Mouse (Mus musculus) forebrain, embryonic 10.5 days (tissue): ENCODE results near the gene Uqcc2. TPM values are rescaled to one million over a fixed set of nuclear protein-coding genes. Genes with fewer than 3 reads are reported as not detected.
A peak's percentile ranks its signal among the peaks of the same experiment; 100 is the strongest.

Experiments used
- DNase-seq: peaks from one replicate; pipeline ENCODE4 v3.0.0-alpha.2; 2017; ENCODE audit warnings: low spot score; ENCODE audit errors: extremely low spot score
- H3K27ac ChIP-seq: fragments of 300-500 bp; sonication (generic); 2 replicates; pipeline ENCODE4 v1.5.1; 2016; ENCODE audit warnings: mild to moderate bottlenecking
- H3K27me3 ChIP-seq: fragments of 300-500 bp; sonication (generic); 2 replicates; pipeline ENCODE4 v1.6.1; 2016; ENCODE audit warnings: mild to moderate bottlenecking; ENCODE audit not compliant: poor library complexity, severe bottlenecking
- H3K36me3 ChIP-seq: fragments of 300-500 bp; sonication (generic); replicated peaks from 2 replicates; pipeline ENCODE4 v1.6.1; 2016; ENCODE audit warnings: mild to moderate bottlenecking, moderate library complexity
- H3K4me1 ChIP-seq: fragments of 300-500 bp; sonication (generic); 2 replicates; pipeline ENCODE4 v1.6.1; 2016
- H3K4me3 ChIP-seq: fragments of 300-500 bp; sonication (generic); 2 replicates; pipeline ENCODE4 v1.5.1; 2016; ENCODE audit warnings: mild to moderate bottlenecking, moderate library complexity
- H3K9me3 ChIP-seq: fragments of 300-500 bp; sonication (generic); 2 replicates; pipeline ENCODE4 v1.6.1; 2016; ENCODE audit warnings: mild to moderate bottlenecking, moderate library complexity
- WGBS: fragments of 180-500 bp; shearing (Covaris S2); methylation state at CpG from one replicate; pipeline ENCODE4 v1.1.7; 2016; 5-methylcytosine and 5-hydroxymethylcytosine counted together
- polyA plus RNA-seq: library from polyadenylated mRNA; unstranded; fragments of >200 nt; fragmentation: Nextera tagmentation; extraction: Ambion mirVana; gene quantifications from 2 replicates; pipeline ENCODE4 v1.2.1, GENCODE M21; 2016

Gene Uqcc2
- polyA plus RNA-seq, 1 experiment from 2014 or later = 405 TPM

DNA sequence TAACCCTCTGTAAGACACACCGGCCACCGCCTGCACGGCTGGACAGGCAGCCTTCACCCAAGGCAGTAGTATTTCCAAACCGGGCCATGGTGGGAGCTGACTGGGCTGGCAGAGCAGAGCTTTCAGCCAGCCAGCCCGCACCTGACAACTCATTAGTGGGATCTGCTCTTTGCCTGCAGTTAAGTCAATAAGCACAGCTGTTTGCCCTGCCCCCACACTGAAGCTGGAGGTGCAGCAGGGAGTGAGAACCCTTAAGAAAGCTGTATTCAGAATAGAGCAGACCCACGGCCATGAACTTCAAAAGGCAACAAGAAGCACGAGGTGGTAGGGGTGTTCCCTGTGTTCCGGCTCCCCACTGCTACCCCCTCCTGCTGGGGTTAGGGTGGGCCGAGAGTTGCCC is 3.5 kb downstream of the Uqcc2 start:
- WGBS = 70% methylated on average over 9 of the region's 9 CpGs
- H3K27ac ChIP-seq = no peak overlapping the region
- H3K4me1 ChIP-seq = peaks cover 69% of the 10 kb centered on the region

GRCm38 (mm10) chr17:27129819-27130218 is 3.9 kb downstream of the Uqcc2 start:
- Histone ChIP-seq H3K4me1 (peaks cover 69% of the 10 kb centered on the region), H3K27ac (no peak overlapping the region), H3K4me3 (no peak overlapping the region), H3K36me3 (peaks cover 36% of the 10 kb centered on the region), H3K9me3 (no peaks in the 10 kb centered on the region), H3K27me3 (peaks cover 1% of the 10 kb centered on the region; the same call in 1 of the 2 replicates)
- no peak for DNase-seq
- WGBS = 86% methylated on average over 7 of the region's 7 CpGs

More for the DNA sequence above, 3.5 kb downstream of the Uqcc2 start:
- H3K36me3 ChIP-seq = peaks cover 32% of the 10 kb centered on the region
- no peak overlapping the region for H3K4me3 ChIP-seq
- H3K9me3 ChIP-seq = no peaks in the 10 kb centered on the region
- peaks cover 6% of the 10 kb centered on the region; the same call in 1 of the 2 replicates for H3K27me3 ChIP-seq
- no peak for DNase-seq

- Histone ChIP-seq H3K36me3 (peaks cover 41% of the 10 kb centered on the region), H3K4me1 (peaks cover 63% of the 10 kb centered on the region), H3K27me3 (no peaks in the 10 kb centered on the region), H3K4me3 (no peak overlapping the region), H3K9me3 (no peaks in the 10 kb centered on the region), H3K27ac (no peak overlapping the region)
- WGBS = 85% methylated on average over 13 of the region's 13 CpGs
- no peak for DNase-seq
These were observed 4.4 kb downstream of the Uqcc2 start for GRCm38 (mm10) chr17:27129291-27129690.

- H3K4me1 ChIP-seq = peaks cover 58% of the 10 kb centered on the region
- H3K36me3 ChIP-seq = peaks cover 52% of the 10 kb centered on the region
- no peak for DNase-seq
- H3K27me3 ChIP-seq = no peaks in the 10 kb centered on the region
- H3K27ac ChIP-seq = 0 out of 2 replicates have a peak overlapping the region, but pooled peaks have one; percentile 4
- H3K9me3 ChIP-seq = no peaks in the 10 kb centered on the region
- H3K4me3 ChIP-seq = no peak overlapping the region
- WGBS = 89% methylated on average over 5 of the region's 5 CpGs
These were observed 5.5 kb downstream of the Uqcc2 start for GRCm38 (mm10) chr17:27128189-27128588.

- 90% methylated on average over 10 of the region's 10 CpGs for WGBS
- no peak overlapping the region for H3K4me3 ChIP-seq
- DNase-seq = no peak
- H3K36me3 ChIP-seq = peaks cover 61% of the 10 kb centered on the region
- H3K27me3 ChIP-seq = 0 out of 2 replicates have a peak, but pooled peaks cover 5% of the 10 kb centered on the region
- H3K9me3 ChIP-seq = no peaks in the 10 kb centered on the region
- H3K4me1 ChIP-seq = peaks cover 46% of the 10 kb centered on the region
- H3K27ac ChIP-seq = no peak overlapping the region
These were observed 6.7 kb downstream of the Uqcc2 start for GRCm38 (mm10) chr17:27126974-27127373.

DNA sequence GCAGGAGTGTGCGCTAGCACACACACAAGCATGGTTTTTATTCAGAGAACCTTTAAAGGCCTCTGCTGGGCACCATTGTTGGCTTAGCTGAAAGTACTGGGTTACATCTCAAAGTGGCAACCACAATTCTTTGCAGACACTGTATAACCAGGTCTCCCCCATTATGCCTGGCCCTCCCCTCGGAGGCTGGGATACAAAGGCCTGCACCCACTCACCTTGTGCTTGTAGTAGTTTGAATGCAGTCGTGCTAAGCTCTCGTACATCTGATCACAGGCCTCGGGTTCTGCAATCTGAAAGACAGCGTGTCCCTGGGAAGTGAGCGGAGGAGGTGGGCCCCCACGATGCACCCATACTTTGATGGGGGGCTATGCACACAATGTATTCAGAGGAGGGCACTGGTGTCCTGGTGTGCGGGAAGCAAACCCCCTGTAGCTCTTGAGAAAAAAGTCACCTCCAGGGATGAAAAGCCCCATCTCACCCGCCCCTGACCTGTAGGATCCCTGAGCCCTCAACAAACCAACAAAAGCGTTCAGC is 8.0 kb downstream of the Uqcc2 start:
- DNase-seq = no peak
- H3K4me1 ChIP-seq = peaks cover 43% of the 10 kb centered on the region
- no peaks in the 10 kb centered on the region for H3K9me3 ChIP-seq
- 0 out of 2 replicates have a peak, but pooled peaks cover 16% of the 10 kb centered on the region for H3K27me3 ChIP-seq
- no peak overlapping the region for H3K4me3 ChIP-seq
- H3K27ac ChIP-seq = no peak overlapping the region
- H3K36me3 ChIP-seq = peaks cover 64% of the 10 kb centered on the region
- 83% methylated on average over 11 of the region's 11 CpGs for whole genome bisulfite sequencing

GRCm38 (mm10) chr17:27125185-27125584 is 8.5 kb downstream of the Uqcc2 start:
- Histone ChIP-seq H3K4me1 (peaks cover 43% of the 10 kb centered on the region), H3K27me3 (0 out of 2 replicates have a peak, but pooled peaks cover 16% of the 10 kb centered on the region), H3K27ac (no peak overlapping the region), H3K36me3 (peaks cover 64% of the 10 kb centered on the region), H3K4me3 (no peak overlapping the region), H3K9me3 (no peaks in the 10 kb centered on the region)
- DNase-seq = peak; percentile 76
- 30% methylated on average over 12 of the region's 12 CpGs for WGBS

DNA sequence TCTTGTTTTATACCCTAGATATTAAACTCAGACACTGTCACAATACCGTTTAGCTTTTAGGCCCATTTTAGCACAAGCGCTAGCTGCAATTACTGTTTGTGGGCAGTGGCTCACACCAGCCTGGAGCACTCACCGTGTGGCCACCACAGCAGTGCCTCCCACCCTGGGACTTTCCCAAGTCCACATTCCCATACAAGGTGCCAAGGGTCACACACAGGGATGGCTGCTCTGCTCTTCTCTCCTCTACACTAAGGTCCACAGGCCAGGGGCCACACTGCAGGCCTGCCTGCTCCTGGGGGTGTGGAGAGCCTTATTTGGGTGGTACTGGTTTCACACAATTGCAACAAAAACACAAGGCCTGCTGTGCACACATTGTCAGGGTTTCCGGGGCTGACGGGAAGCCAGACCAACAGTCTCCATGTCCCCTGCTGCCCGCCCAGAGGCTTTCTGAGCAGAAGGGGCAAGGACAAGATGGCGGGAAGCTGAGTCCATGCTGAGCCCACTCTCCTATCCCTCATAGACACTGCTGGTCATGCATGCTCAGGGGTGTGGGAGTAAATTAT is 9.8 kb downstream of the Uqcc2 start:
- no peak for DNase-seq
- WGBS = 83% methylated on average over 7 of the region's 7 CpGs
- Histone ChIP-seq H3K4me3 (no peak overlapping the region), H3K4me1 (peaks cover 47% of the 10 kb centered on the region), H3K36me3 (peaks cover 63% of the 10 kb centered on the region), H3K27me3 (0 out of 2 replicates have a peak, but pooled peaks cover 16% of the 10 kb centered on the region), H3K27ac (0 out of 2 replicates have a peak overlapping the region, but pooled peaks have one; percentile 1), H3K9me3 (no peaks in the 10 kb centered on the region)

GRCm38 (mm10) chr17:27123103-27123502 is 10.6 kb downstream of the Uqcc2 start:
- DNase-seq = no peak
- H3K36me3 ChIP-seq = peaks cover 60% of the 10 kb centered on the region
- H3K4me1 ChIP-seq = peaks cover 48% of the 10 kb centered on the region
- no peak overlapping the region for H3K27ac ChIP-seq
- H3K4me3 ChIP-seq = no peak overlapping the region
- 84% methylated on average over 2 of the region's 2 CpGs for WGBS
- 0 out of 2 replicates have a peak, but pooled peaks cover 16% of the 10 kb centered on the region for H3K27me3 ChIP-seq
- H3K9me3 ChIP-seq = no peaks in the 10 kb centered on the region

- Histone ChIP-seq H3K9me3 (peaks cover 4% of the 10 kb centered on the region; the same call in 1 of the 2 replicates), H3K27me3 (0 out of 2 replicates have a peak, but pooled peaks cover 16% of the 10 kb centered on the region), H3K27ac (no peak overlapping the region), H3K4me3 (no peak overlapping the region), H3K4me1 (peaks cover 46% of the 10 kb centered on the region), H3K36me3 (peaks cover 62% of the 10 kb centered on the region)
- DNase-seq = no peak
- WGBS = 92% methylated on average over 11 of the region's 11 CpGs
These were observed 11.0 kb downstream of the Uqcc2 start for GRCm38 (mm10) chr17:27122701-27123100.

- H3K9me3 ChIP-seq = peaks cover 6% of the 10 kb centered on the region; the same call in 1 of the 2 replicates
- 72% methylated on average over 7 of the region's 7 CpGs for WGBS
- no peak overlapping the region for H3K27ac ChIP-seq
- DNase-seq = no peak
- 0 out of 2 replicates have a peak, but pooled peaks cover 16% of the 10 kb centered on the region for H3K27me3 ChIP-seq
- no peak overlapping the region for H3K4me3 ChIP-seq
- peaks cover 57% of the 10 kb centered on the region for H3K36me3 ChIP-seq
- peaks cover 39% of the 10 kb centered on the region for H3K4me1 ChIP-seq
These were observed 11.9 kb downstream of the Uqcc2 start for GRCm38 (mm10) chr17:27121781-27122180.

- Histone ChIP-seq H3K4me3 (no peak overlapping the region), H3K36me3 (peaks cover 57% of the 10 kb centered on the region), H3K27me3 (0 out of 2 replicates have a peak, but pooled peaks cover 16% of the 10 kb centered on the region), H3K4me1 (peaks cover 38% of the 10 kb centered on the region), H3K9me3 (peaks cover 6% of the 10 kb centered on the region; the same call in 1 of the 2 replicates), H3K27ac (peak overlapping the region; percentile 1; the same call in 1 of the 2 replicates)
- WGBS = 40% methylated on average over 14 of the region's 14 CpGs
- no peak for DNase-seq
These were observed 12.4 kb downstream of the Uqcc2 start for GRCm38 (mm10) chr17:27121266-27121665.

- Histone ChIP-seq H3K36me3 (peaks cover 52% of the 10 kb centered on the region), H3K9me3 (peaks cover 6% of the 10 kb centered on the region; the same call in 1 of the 2 replicates), H3K27ac (peak overlapping the region; percentile 1; the same call in 1 of the 2 replicates), H3K27me3 (0 out of 2 replicates have a peak, but pooled peaks cover 16% of the 10 kb centered on the region), H3K4me1 (peaks cover 38% of the 10 kb centered on the region), H3K4me3 (peak overlapping the region; percentile 11; the same call in 1 of the 2 replicates)
- WGBS = 6% methylated on average over 18 of the region's 18 CpGs
- DNase-seq = peak; percentile 77
These were observed 13.1 kb downstream of the Uqcc2 start for GRCm38 (mm10) chr17:27120561-27121024.
